18 mouse cellular contexts compared by ENCODE assay signal in the genomic region with DNA sequence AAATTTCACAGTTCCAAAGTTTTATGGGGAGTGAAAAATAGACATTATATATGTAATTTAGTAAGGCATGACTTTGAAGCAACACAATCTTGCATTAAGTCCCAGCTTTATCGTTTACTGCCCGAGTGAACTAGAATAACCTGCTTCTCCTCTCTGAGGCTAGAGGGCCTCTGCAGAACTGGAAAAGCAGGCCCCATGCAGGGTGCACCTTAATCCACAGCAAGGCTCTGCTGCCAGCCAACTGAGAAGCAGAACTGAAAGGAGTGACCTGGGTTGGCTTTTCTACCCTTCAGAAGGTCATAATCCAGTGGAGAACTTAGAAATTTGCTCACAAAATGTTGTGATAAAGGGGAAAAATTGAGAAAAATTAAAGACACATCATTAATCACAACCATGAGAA.
DNase-seq lines count a peak whose midpoint lies in the region; ATAC-seq and TF ChIP-seq lines count a peak whose summit lies in the region.
"Had no signal": no experiment of that assay in that cellular context is flagged by ENCODE, and none has a peak within 500 bp of the region (broad histone marks: within the 10 kb centered on the region; RNA-seq: fewer than 3 reads in every experiment).

No protein-coding gene starts in this region.

- H3K79me2 ChIP-seq in heart, adult 2 months (replicated peaks; ENCODE audit: control insufficient read depth, insufficient read depth, low read length), result no peaks in the 10 kb centered on the region

- intact Hi-C loops in heart, adult 2 months (cut with DNase I), result no loop called here

- H3K27me3 ChIP-seq in kidney, embryonic 15.5 days, result no peaks in the 10 kb centered on the region
- H3K27me3 ChIP-seq in embryonic facial prominence, embryonic 10.5 days (replicated peaks; ENCODE audit: low read depth, poor library complexity, severe bottlenecking), result no peaks in the 10 kb centered on the region
- no peaks in the 10 kb centered on the region for H3K27me3 ChIP-seq in kidney, postnatal 0 days (ENCODE audit: insufficient read depth, low read length)
- H3K27me3 ChIP-seq in stomach, postnatal 0 days (ENCODE audit: control insufficient read depth, insufficient read depth, low read length), result no peaks in the 10 kb centered on the region
- no peaks in the 10 kb centered on the region for H3K27me3 ChIP-seq in heart, adult 2 months (ENCODE audit: control insufficient read depth, insufficient read depth, low read length)
- H3K27me3 ChIP-seq: embryonic facial prominence, embryonic 12.5 days; limb, embryonic 15.5 days had no signal

- TF ChIP-seq POLR2A in heart, adult 2 months (IDR thresholded peaks at IDR 0.05; ENCODE audit: insufficient read depth, low read depth, low read length), result no peak

- no peak overlapping the region for H3K4me2 ChIP-seq in kidney, embryonic 15.5 days
- H3K4me2 ChIP-seq in kidney, postnatal 0 days (ENCODE audit: low read length), result no peak overlapping the region
- H3K4me2 ChIP-seq in stomach, postnatal 0 days (replicated peaks; ENCODE audit: low read depth), result no peak overlapping the region
- H3K4me2 ChIP-seq: embryonic facial prominence, embryonic 12.5 days; limb, embryonic 15.5 days had no signal

- H3K36me3 ChIP-seq in kidney, embryonic 15.5 days, result no peaks in the 10 kb centered on the region
- no peaks in the 10 kb centered on the region for H3K36me3 ChIP-seq in embryonic facial prominence, embryonic 10.5 days (replicated peaks)
- no peaks in the 10 kb centered on the region for H3K36me3 ChIP-seq in kidney, postnatal 0 days (ENCODE audit: insufficient read depth, low read length)
- H3K36me3 ChIP-seq in stomach, postnatal 0 days (ENCODE audit: control insufficient read depth, insufficient read depth, low read length), result no peaks in the 10 kb centered on the region
- no peaks in the 10 kb centered on the region for H3K36me3 ChIP-seq in heart, adult 2 months (ENCODE audit: control insufficient read depth, insufficient read depth, low read length)
- H3K36me3 ChIP-seq: embryonic facial prominence, embryonic 12.5 days; forebrain, embryonic 10.5 days; limb, embryonic 15.5 days had no signal

- no peak for TF ChIP-seq CTCF in kidney, postnatal 0 days (IDR thresholded peaks at IDR 0.05; ENCODE audit: low read depth)
- peak; percentile 11; the same call in 1 of the 2 replicates for TF ChIP-seq CTCF in stomach, postnatal 0 days (IDR thresholded peaks at IDR 0.05; ENCODE audit: low read depth)
- no peak for TF ChIP-seq CTCF in heart, adult 2 months (IDR thresholded peaks at IDR 0.05)

- no peak for ATAC-seq in kidney, embryonic 15.5 days (replicated peaks; ENCODE audit: low FRiP score)
- no peak for ATAC-seq in kidney, postnatal 0 days (replicated peaks; ENCODE audit: low FRiP score, low read depth)
- peak; percentile 64; the same call in 1 of the 2 replicates for ATAC-seq in stomach, postnatal 0 days (ENCODE audit: low FRiP score, low TSS enrichment)
- ATAC-seq: liver, postnatal 0 days had no signal

- TF ChIP-seq EP300 in stomach, postnatal 0 days (optimal IDR thresholded peaks at IDR 0.05), result peak; percentile 86
- no peak for TF ChIP-seq EP300 in heart, adult 2 months (IDR thresholded peaks at IDR 0.05; ENCODE audit: insufficient read depth, low read depth, low read length)

- no peak overlapping the region for H3K27ac ChIP-seq in kidney, embryonic 15.5 days
- no peak overlapping the region for H3K27ac ChIP-seq in embryonic facial prominence, embryonic 10.5 days (replicated peaks)
- no peak overlapping the region for H3K27ac ChIP-seq in kidney, postnatal 0 days
- 0 out of 2 replicates have a peak overlapping the region, but pooled peaks have one; percentile 8 for H3K27ac ChIP-seq in stomach, postnatal 0 days (replicated peaks)
- no peak overlapping the region for H3K27ac ChIP-seq in heart, adult 2 months
- H3K27ac ChIP-seq: embryonic facial prominence, embryonic 12.5 days; forebrain, embryonic 10.5 days; limb, embryonic 15.5 days had no signal

- no peaks in the 10 kb centered on the region for H3K4me1 ChIP-seq in kidney, embryonic 15.5 days
- H3K4me1 ChIP-seq in embryonic facial prominence, embryonic 10.5 days, result no peaks in the 10 kb centered on the region
- H3K4me1 ChIP-seq in kidney, postnatal 0 days (replicated peaks; ENCODE audit: insufficient read depth, low read length), result no peaks in the 10 kb centered on the region
- no peaks in the 10 kb centered on the region for H3K4me1 ChIP-seq in stomach, postnatal 0 days (replicated peaks; ENCODE audit: control insufficient read depth, insufficient read depth)
- no peaks in the 10 kb centered on the region for H3K4me1 ChIP-seq in heart, adult 2 months (ENCODE audit: control insufficient read depth, insufficient read depth, low read length)
- H3K4me1 ChIP-seq: embryonic facial prominence, embryonic 12.5 days; forebrain, embryonic 10.5 days; limb, embryonic 15.5 days had no signal

- no peak overlapping the region for H3K4me3 ChIP-seq in kidney, embryonic 15.5 days (replicated peaks)
- no peak overlapping the region for H3K4me3 ChIP-seq in embryonic facial prominence, embryonic 10.5 days
- H3K4me3 ChIP-seq in kidney, postnatal 0 days (replicated peaks; ENCODE audit: low read depth, low read length), result no peak overlapping the region
- no peak overlapping the region for H3K4me3 ChIP-seq in stomach, postnatal 0 days (ENCODE audit: low read depth, low read length)
- H3K4me3 ChIP-seq in heart, adult 2 months, result no peak overlapping the region
- H3K4me3 ChIP-seq: embryonic facial prominence, embryonic 12.5 days; forebrain, embryonic 10.5 days; limb, embryonic 15.5 days; myocyte had no signal

- DNase-seq in kidney, adult 8-10 months, result peak; percentile 22 to 35
- DNase-seq in embryonic facial prominence, embryonic 10.5 days (ENCODE audit: low spot score), result peak; percentile 26
- peak; percentile 34 for DNase-seq in kidney, postnatal 0 days (ENCODE audit: low spot score)
- DNase-seq in stomach, postnatal 0 days (ENCODE audit: low spot score), result peak; percentile 68
- DNase-seq in layer of hippocampus, postnatal 14 days (ENCODE audit: low spot score in 2 of 2), result no peak
- DNase-seq in heart, adult 2 months, result no peak
- DNase-seq: adrenal gland, postnatal 25 days; cerebellum, adult 18-20 months; heart, adult 18-20 months; liver, postnatal 0 days; midbrain, embryonic 14.5 days; right cerebral cortex, postnatal 4 days; thymus, adult 18-20 months had no signal

- H3K9ac ChIP-seq in kidney, embryonic 15.5 days, result no peak overlapping the region
- H3K9ac ChIP-seq in kidney, postnatal 0 days (ENCODE audit: low read depth, low read length), result no peak overlapping the region
- H3K9ac ChIP-seq in stomach, postnatal 0 days (ENCODE audit: low read length), result no peak overlapping the region
- no peak overlapping the region for H3K9ac ChIP-seq in heart, adult 2 months (ENCODE audit: low read depth, low read length)
- H3K9ac ChIP-seq: embryonic facial prominence, embryonic 12.5 days; limb, embryonic 15.5 days; liver, postnatal 0 days had no signal

- no peaks in the 10 kb centered on the region for H3K9me3 ChIP-seq in kidney, embryonic 15.5 days (replicated peaks)
- H3K9me3 ChIP-seq in embryonic facial prominence, embryonic 10.5 days, result no peaks in the 10 kb centered on the region
- no peaks in the 10 kb centered on the region for H3K9me3 ChIP-seq in kidney, postnatal 0 days (replicated peaks; ENCODE audit: low read length)
- no peaks in the 10 kb centered on the region for H3K9me3 ChIP-seq in stomach, postnatal 0 days (ENCODE audit: control insufficient read depth, low read length)
- H3K9me3 ChIP-seq: embryonic facial prominence, embryonic 12.5 days; forebrain, embryonic 10.5 days; limb, embryonic 15.5 days had no signal

- 74% methylated on average over 2 of the region's 2 CpGs for WGBS in kidney, embryonic 15.5 days
- WGBS in embryonic facial prominence, embryonic 10.5 days, result 73% methylated on average over 2 of the region's 2 CpGs
- 63% methylated on average over 2 of the region's 2 CpGs for whole genome bisulfite sequencing in kidney, postnatal 0 days
- WGBS in stomach, postnatal 0 days, result 55% methylated on average over 2 of the region's 2 CpGs
- 68% methylated on average over 2 of the region's 2 CpGs for WGBS in heart, adult 2 months

Comparison
In these comparisons a context has a peak if more than half of its experiments do, and no peak if none do; other contexts are left out.
1. DNase-seq: peak in kidney, adult 8-10 months (2 of 2), embryonic facial prominence, embryonic 10.5 days (single experiment), kidney, postnatal 0 days (single experiment) and stomach, postnatal 0 days (single experiment); none in layer of hippocampus, postnatal 14 days (0 of 2) and heart, adult 2 months (0 of 2).